Mouse (Mus musculus): ENCODE measurements around the gene Cd209a. TPM values are rescaled to one million over a fixed set of nuclear protein-coding genes. Genes with fewer than 3 reads are reported as not detected.

Gene Cd209a
- polyA plus RNA-seq (2015; fragmentation: Nextera tagmentation; extraction: Ambion mirVana) = 0.24 and 0.41 TPM in 2 replicates

DNA sequence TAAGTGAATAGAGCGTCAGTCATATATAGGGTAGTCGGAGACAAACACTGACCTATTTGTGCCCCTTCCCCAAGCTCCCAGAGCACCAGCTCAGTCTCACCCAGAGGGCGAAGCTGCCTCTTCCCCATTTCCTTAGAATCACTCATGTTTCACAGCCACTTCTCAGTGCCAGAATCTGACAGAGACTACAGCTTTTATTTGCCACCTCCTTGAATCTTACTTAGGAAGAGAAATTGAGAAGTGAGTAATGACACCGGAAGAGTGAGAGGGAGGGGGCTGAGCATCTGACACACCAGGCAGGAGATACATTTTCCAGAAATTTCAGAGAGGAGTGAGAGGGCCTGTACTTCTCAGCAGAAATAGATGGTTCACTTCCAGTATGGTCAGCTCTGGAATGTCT is at the start of gene Cd209a:
Gene Cd209a (minus strand): TSS at position 224 of the 400 bp plus-strand sequence.

DNA sequence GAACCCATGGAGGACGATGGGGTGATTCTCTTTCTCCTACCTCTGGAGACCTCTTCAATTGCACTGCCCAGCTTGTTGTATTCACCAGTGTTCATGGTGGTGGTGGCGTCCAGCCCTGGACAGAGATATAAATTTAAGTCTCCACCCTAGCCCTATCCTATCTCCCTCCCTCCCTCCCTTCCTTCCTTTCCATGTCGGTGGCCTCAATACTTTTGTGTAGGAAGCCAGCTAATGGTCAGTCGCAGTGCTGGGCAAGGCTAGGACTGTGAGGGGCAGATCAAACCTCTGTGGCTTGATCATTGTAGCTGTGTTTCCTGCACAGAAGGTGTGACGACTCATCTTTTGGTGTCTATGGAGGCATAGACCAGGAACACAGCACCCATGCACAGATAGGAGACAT is 28.2 kb downstream of the Cd209a start, which contains the start of gene Clec4g:
Gene Clec4g (minus strand): TSS at position 101 of the 400 bp plus-strand sequence.

DNA sequence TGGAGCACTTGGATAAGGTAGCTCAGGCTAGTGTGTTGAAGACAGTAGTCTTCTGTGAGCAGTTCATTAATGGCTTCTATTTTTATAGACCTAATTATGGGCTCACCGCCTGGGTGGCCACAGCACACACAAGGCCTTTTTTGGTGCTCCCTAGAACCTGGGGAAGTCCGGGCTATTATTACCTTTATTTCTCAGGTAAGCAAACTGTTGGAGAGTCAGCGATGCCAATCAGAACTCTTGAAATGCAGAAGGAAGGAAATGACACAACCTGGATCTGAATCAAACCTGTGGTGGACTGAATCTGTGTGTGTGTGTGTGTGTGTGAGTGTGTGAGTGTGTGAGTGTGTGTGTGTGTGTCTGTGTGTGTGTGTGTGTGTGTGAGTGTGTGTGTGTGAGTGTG is 54.7 kb downstream of the Cd209a start, which contains the start of gene Fcer2a:
Gene Fcer2a (minus strand): TSS at position 55 of the 400 bp plus-strand sequence.

Small RNAs within 50 kb of the gene (microRNA-seq; reads per million reads assigned to microRNA genes)
- not detected for gene Gm24934 (ENCODE audit: borderline replicate concordance, insufficient number of aligned reads)

Other genes with a start within 250 kb of the Cd209a start
- 42.7 and 55.1 TPM in 2 replicates for gene Mcoln1, start 248.5 kb downstream of the Cd209a start, polyA plus RNA-seq (2015; fragmentation: Nextera tagmentation; extraction: Ambion mirVana)
- gene Pnpla6, start 233.6 kb downstream of the Cd209a start, polyA plus RNA-seq (2015; fragmentation: Nextera tagmentation; extraction: Ambion mirVana) = 18.1 and 21.1 TPM in 2 replicates
- gene C330021F23Rik, start 181.0 kb downstream of the Cd209a start, polyA plus RNA-seq (2015; fragmentation: Nextera tagmentation; extraction: Ambion mirVana) = 0.68 and 1.5 TPM in 2 replicates
- gene Camsap3, start 161.7 kb downstream of the Cd209a start, polyA plus RNA-seq (2015; fragmentation: Nextera tagmentation; extraction: Ambion mirVana) = 2.9 and 8.1 TPM in 2 replicates
- gene Xab2, start 127.7 kb downstream of the Cd209a start, polyA plus RNA-seq (2015; fragmentation: Nextera tagmentation; extraction: Ambion mirVana) = 26.3 and 31.5 TPM in 2 replicates
- gene Pet100, start 127.4 kb downstream of the Cd209a start, polyA plus RNA-seq (2015; fragmentation: Nextera tagmentation; extraction: Ambion mirVana) = 267 and 643 TPM in 2 replicates
- gene Pcp2, start 123.4 kb downstream of the Cd209a start, polyA plus RNA-seq (2015; fragmentation: Nextera tagmentation; extraction: Ambion mirVana) = 0.17 TPM in 1 of 2 replicates, not detected in the other
- 40.3 and 82.1 TPM in 2 replicates for gene Stxbp2, start 118.0 kb downstream of the Cd209a start, polyA plus RNA-seq (2015; fragmentation: Nextera tagmentation; extraction: Ambion mirVana)
- 1.4 TPM in 1 of 2 replicates, not detected in the other for gene Retn, start 93.2 kb downstream of the Cd209a start, polyA plus RNA-seq (2015; fragmentation: Nextera tagmentation; extraction: Ambion mirVana)
- 0.98 and 1.4 TPM in 2 replicates for gene Mcemp1, start 83.2 kb downstream of the Cd209a start, polyA plus RNA-seq (2015; fragmentation: Nextera tagmentation; extraction: Ambion mirVana)
- gene Fcor, start 76.6 kb downstream of the Cd209a start, polyA plus RNA-seq (2015; fragmentation: Nextera tagmentation; extraction: Ambion mirVana) = 6.3 and 6.8 TPM in 2 replicates
- gene Trappc5, start 72.7 kb downstream of the Cd209a start, polyA plus RNA-seq (2015; fragmentation: Nextera tagmentation; extraction: Ambion mirVana) = 26.5 and 28.8 TPM in 2 replicates
- gene Fcer2a, start 54.8 kb downstream of the Cd209a start, polyA plus RNA-seq (2015; fragmentation: Nextera tagmentation; extraction: Ambion mirVana) = 0.19 TPM in 1 of 2 replicates, not detected in the other
- gene Clec4g, start 28.3 kb downstream of the Cd209a start, polyA plus RNA-seq (2015; fragmentation: Nextera tagmentation; extraction: Ambion mirVana) = 0.39 and 0.68 TPM in 2 replicates
- not detected in 2 replicates for gene Cd209e, start 105.3 kb upstream of the Cd209a start, polyA plus RNA-seq (2015; fragmentation: Nextera tagmentation; extraction: Ambion mirVana)
- not detected in 2 replicates for gene Cd209d, start 129.6 kb upstream of the Cd209a start, polyA plus RNA-seq (2015; fragmentation: Nextera tagmentation; extraction: Ambion mirVana)
- not detected in 2 replicates for gene Cd209b, start 177.9 kb upstream of the Cd209a start, polyA plus RNA-seq (2015; fragmentation: Nextera tagmentation; extraction: Ambion mirVana)
- 0.14 and 0.22 TPM in 2 replicates for gene Cd209c, start 205.8 kb upstream of the Cd209a start, polyA plus RNA-seq (2015; fragmentation: Nextera tagmentation; extraction: Ambion mirVana)